Mouse (Mus musculus): Measurements from ENCODE around the gene Rhbdl1. TPM values are rescaled to one million over a fixed set of nuclear protein-coding genes. Genes with fewer than 3 reads are reported as not detected.

Gene Rhbdl1
- total RNA-seq, 1 experiment = 1.1 TPM

- in situ Hi-C loops (cut with MboI; ENCODE audit: low sequenced_read_pairs in 2 of 2, unreplicated experiment in 2 of 2) = no loop called here
- DNase-seq (ENCODE audit: low read depth, low spot score) = no peak
- Histone ChIP-seq H3K4me3 (ENCODE audit: insufficient read depth in 1 of 2, low read depth in 1 of 2, low read length in 2 of 2, poor library complexity in 1 of 2, severe bottlenecking in 1 of 2) (no peak overlapping the region), H3K9ac (ENCODE audit: insufficient read depth, low read depth, low read length, poor library complexity, severe bottlenecking) (no peak overlapping the region), H3K36me3 (ENCODE audit: control insufficient read depth, insufficient read depth, low read length, poor library complexity, severe bottlenecking) (peaks cover 55% of the 10 kb centered on the region), H3K9me3 (ENCODE audit: control insufficient read depth, insufficient read depth, low read depth, low read length) (no peaks in the 10 kb centered on the region), H3K27ac (ENCODE audit: insufficient read depth, low read depth, low read length, poor library complexity, severe bottlenecking) (no peak overlapping the region), H3K4me1 (ENCODE audit: control insufficient read depth in 2 of 2, insufficient read depth in 2 of 2, low read length in 2 of 2, poor library complexity in 1 of 2) (peaks cover 2 to 31% of the 10 kb centered on the region in 2 experiments; a peak in 1 of 4 replicates)
- no peak for TF ChIP-seq ZNF384 (IDR thresholded peaks at IDR 0.05; ENCODE audit: low read depth, low read length)
- TF ChIP-seq MAFK (IDR thresholded peaks at IDR 0.05; ENCODE audit: insufficient read depth, low read depth, low read length) = no peak
- no peak for TF ChIP-seq HCFC1 (IDR thresholded peaks at IDR 0.05; ENCODE audit: borderline replicate concordance, insufficient read depth, low read length)
- TF ChIP-seq CHD2 (IDR thresholded peaks at IDR 0.05; ENCODE audit: low read depth, low read length) = no peak
- TF ChIP-seq ZC3H11A (IDR thresholded peaks at IDR 0.05; ENCODE audit: borderline replicate concordance, low read depth, low read length) = no peak
Observed at GRCm38 (mm10) chr17:25830806-25831431, 6.2 kb downstream of the Rhbdl1 start.

GRCm38 (mm10) chr17:25830200-25830753 lies 6.8 kb downstream of the Rhbdl1 start:
- peaks cover 2 to 30% of the 10 kb centered on the region in 2 experiments; a peak in 1 of 4 replicates for H3K4me1 ChIP-seq (ENCODE audit: control insufficient read depth in 2 of 2, insufficient read depth in 2 of 2, low read length in 2 of 2, poor library complexity in 1 of 2)
- no peak overlapping the region for H3K4me3 ChIP-seq (ENCODE audit: insufficient read depth in 1 of 2, low read depth in 1 of 2, low read length in 2 of 2, poor library complexity in 1 of 2, severe bottlenecking in 1 of 2)
- H3K9ac ChIP-seq (ENCODE audit: insufficient read depth, low read depth, low read length, poor library complexity, severe bottlenecking) = no peak overlapping the region
- TF ChIP-seq MAFK (IDR thresholded peaks at IDR 0.05; ENCODE audit: insufficient read depth, low read depth, low read length) = no peak
- TF ChIP-seq HCFC1 (IDR thresholded peaks at IDR 0.05; ENCODE audit: borderline replicate concordance, insufficient read depth, low read length) = no peak
- TF ChIP-seq ZC3H11A (IDR thresholded peaks at IDR 0.05; ENCODE audit: borderline replicate concordance, low read depth, low read length) = no peak
- no peak for TF ChIP-seq ZNF384 (IDR thresholded peaks at IDR 0.05; ENCODE audit: low read depth, low read length)
- TF ChIP-seq CHD2 (IDR thresholded peaks at IDR 0.05; ENCODE audit: low read depth, low read length) = no peak
- no peak for DNase-seq (ENCODE audit: low read depth, low spot score)
- H3K27ac ChIP-seq (ENCODE audit: insufficient read depth, low read depth, low read length, poor library complexity, severe bottlenecking) = no peak overlapping the region
- in situ Hi-C loops (cut with MboI; ENCODE audit: low sequenced_read_pairs in 2 of 2, unreplicated experiment in 2 of 2) = no loop called here
- peaks cover 54% of the 10 kb centered on the region for H3K36me3 ChIP-seq (ENCODE audit: control insufficient read depth, insufficient read depth, low read length, poor library complexity, severe bottlenecking)
- H3K9me3 ChIP-seq (ENCODE audit: control insufficient read depth, insufficient read depth, low read depth, low read length) = no peaks in the 10 kb centered on the region

- H3K9me3 ChIP-seq (ENCODE audit: control insufficient read depth, insufficient read depth, low read depth, low read length) = no peaks in the 10 kb centered on the region
- H3K36me3 ChIP-seq (ENCODE audit: control insufficient read depth, insufficient read depth, low read length, poor library complexity, severe bottlenecking) = peaks cover 47% of the 10 kb centered on the region
- H3K4me3 ChIP-seq (ENCODE audit: insufficient read depth in 1 of 2, low read depth in 1 of 2, low read length in 2 of 2, poor library complexity in 1 of 2, severe bottlenecking in 1 of 2) = peak overlapping the region; percentile 70 to 73
- no peak for DNase-seq (ENCODE audit: low read depth, low spot score)
- peak overlapping the region; percentile 86 for H3K9ac ChIP-seq (ENCODE audit: insufficient read depth, low read depth, low read length, poor library complexity, severe bottlenecking)
- TF ChIP-seq CHD2 (IDR thresholded peaks at IDR 0.05; ENCODE audit: low read depth, low read length) = no peak
- no peak for TF ChIP-seq MAFK (IDR thresholded peaks at IDR 0.05; ENCODE audit: insufficient read depth, low read depth, low read length)
- no peak for TF ChIP-seq ZNF384 (IDR thresholded peaks at IDR 0.05; ENCODE audit: low read depth, low read length)
- no peak for TF ChIP-seq HCFC1 (IDR thresholded peaks at IDR 0.05; ENCODE audit: borderline replicate concordance, insufficient read depth, low read length)
- no peak for TF ChIP-seq ZC3H11A (IDR thresholded peaks at IDR 0.05; ENCODE audit: borderline replicate concordance, low read depth, low read length)
- H3K27ac ChIP-seq (ENCODE audit: insufficient read depth, low read depth, low read length, poor library complexity, severe bottlenecking) = peak overlapping the region; percentile 3; the same call in 1 of the 2 replicates
- peaks cover 2 to 23% of the 10 kb centered on the region in 2 experiments; a peak in 2 of 4 replicates for H3K4me1 ChIP-seq (ENCODE audit: control insufficient read depth in 2 of 2, insufficient read depth in 2 of 2, low read length in 2 of 2, poor library complexity in 1 of 2)
- in situ Hi-C loops (cut with MboI; ENCODE audit: low sequenced_read_pairs in 2 of 2, unreplicated experiment in 2 of 2) = no loop called here
Observed at GRCm38 (mm10) chr17:25829558-25830017, 7.5 kb downstream of the Rhbdl1 start.

DNA sequence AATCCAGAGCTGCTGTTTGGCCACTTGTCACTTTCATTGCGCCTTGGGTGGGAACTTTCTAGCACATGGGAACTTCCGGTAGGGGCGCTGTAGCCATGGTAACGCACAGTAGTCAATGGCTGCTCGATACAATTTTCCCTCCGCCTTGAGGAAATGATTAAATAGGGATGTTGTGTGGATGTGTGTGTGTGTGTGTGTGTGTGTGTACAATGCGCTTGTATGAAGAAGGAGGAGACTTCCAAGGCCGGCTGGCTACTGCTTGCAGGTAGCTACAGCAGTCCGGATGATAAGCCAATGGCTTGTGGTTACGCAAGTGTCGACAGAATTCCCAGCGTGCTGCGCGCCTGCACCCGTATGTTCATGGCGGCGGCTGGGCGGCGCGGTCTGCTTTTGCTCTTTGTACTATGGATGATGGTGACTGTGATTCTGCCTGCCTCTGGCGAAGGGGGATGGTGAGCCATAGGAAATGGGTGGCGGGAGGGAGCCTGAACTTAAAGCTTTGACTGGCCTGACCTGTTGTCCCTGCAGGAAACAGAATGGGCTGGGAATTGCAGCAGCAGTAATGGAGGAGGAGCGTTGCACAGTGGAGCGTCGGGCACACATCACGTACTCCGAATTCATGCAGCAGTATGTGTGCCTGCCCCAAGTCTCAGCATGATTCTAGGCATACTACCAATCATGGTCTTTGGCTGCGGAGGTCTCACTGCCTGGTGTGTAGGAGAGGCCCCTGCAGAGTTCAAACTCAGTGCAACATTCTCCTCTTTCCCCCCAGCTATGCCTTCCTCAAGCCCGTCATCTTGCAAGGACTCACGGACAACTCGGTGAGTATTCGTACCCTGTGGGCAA lies 8.2 kb downstream of the Rhbdl1 start, which contains the start of gene Jmjd8:
Gene Jmjd8 (plus strand): TSS at position 156 of the 846 bp plus-strand sequence.
- peaks cover 2 to 28% of the 10 kb centered on the region in 2 experiments; a peak in 2 of 4 replicates for H3K4me1 ChIP-seq (ENCODE audit: control insufficient read depth in 2 of 2, insufficient read depth in 2 of 2, low read length in 2 of 2, poor library complexity in 1 of 2)
- peak within 1 kb of the TSS; percentile 70 to 73 for H3K4me3 ChIP-seq (ENCODE audit: insufficient read depth in 1 of 2, low read depth in 1 of 2, low read length in 2 of 2, poor library complexity in 1 of 2, severe bottlenecking in 1 of 2)
- DNase-seq (ENCODE audit: low read depth, low spot score) = no peak
- TF ChIP-seq HCFC1 (IDR thresholded peaks at IDR 0.05; ENCODE audit: borderline replicate concordance, insufficient read depth, low read length) = no peak
- TF ChIP-seq ZC3H11A (IDR thresholded peaks at IDR 0.05; ENCODE audit: borderline replicate concordance, low read depth, low read length) = no peak
- TF ChIP-seq ZNF384 (IDR thresholded peaks at IDR 0.05; ENCODE audit: low read depth, low read length) = no peak
- TF ChIP-seq MAFK (IDR thresholded peaks at IDR 0.05; ENCODE audit: insufficient read depth, low read depth, low read length) = no peak
- no peak for TF ChIP-seq CHD2 (IDR thresholded peaks at IDR 0.05; ENCODE audit: low read depth, low read length)
- peak within 1 kb of the TSS; percentile 86 for H3K9ac ChIP-seq (ENCODE audit: insufficient read depth, low read depth, low read length, poor library complexity, severe bottlenecking)
- in situ Hi-C loops (cut with MboI; ENCODE audit: low sequenced_read_pairs in 2 of 2, unreplicated experiment in 2 of 2) = no loop called here
- no peaks in the 10 kb centered on the region for H3K9me3 ChIP-seq (ENCODE audit: control insufficient read depth, insufficient read depth, low read depth, low read length)
- peak within 1 kb of the TSS; percentile 23; the same call in 1 of the 2 replicates for H3K27ac ChIP-seq (ENCODE audit: insufficient read depth, low read depth, low read length, poor library complexity, severe bottlenecking)
- H3K36me3 ChIP-seq (ENCODE audit: control insufficient read depth, insufficient read depth, low read length, poor library complexity, severe bottlenecking) = peaks cover 47% of the 10 kb centered on the region

All from ES-E14 (cell line).